Mouse (Mus musculus) forebrain, embryonic 14.5 days (tissue): Measurements from ENCODE around the gene Park7. TPM values are rescaled to one million over a fixed set of nuclear protein-coding genes. Genes with fewer than 3 reads are reported as not detected.
A peak's percentile ranks its signal among the peaks of the same experiment; 100 is the strongest.

Experiments
- ATAC-seq: fragments of 200-750 bp; cut with Nextera tagmentation; 2 replicates; pipeline ENCODE4 v1.8.0; 2017; ENCODE audit warnings: mild to moderate bottlenecking, moderate library complexity
- DNase-seq: peaks from one replicate; pipeline ENCODE4 v3.0.0-alpha.2; 2015; ENCODE audit warnings: low spot score
- H3K27ac ChIP-seq: fragments of 300-500 bp; sonication (generic); 2 replicates; pipeline ENCODE4 v1.5.1; 2014; ENCODE audit warnings: low read depth, mild to moderate bottlenecking, control low read depth, low read length, moderate library complexity
- H3K27me3 ChIP-seq: fragments of 300-500 bp; sonication (generic); replicated peaks from 2 replicates; pipeline ENCODE4 v1.6.1; 2014; ENCODE audit warnings: low read length, control low read depth, mixed read lengths; ENCODE audit not compliant: control insufficient read depth, insufficient read depth
- H3K36me3 ChIP-seq: fragments of 300-500 bp; sonication (generic); 2 replicates; pipeline ENCODE4 v1.6.1; 2014; ENCODE audit warnings: low read length, control low read depth; ENCODE audit not compliant: control insufficient read depth, insufficient read depth
- H3K4me1 ChIP-seq: fragments of 300-500 bp; sonication (generic); 2 replicates; pipeline ENCODE4 v1.6.1; 2014; ENCODE audit warnings: antibody characterized with exemption, low read length, control low read depth; ENCODE audit not compliant: control insufficient read depth, insufficient read depth
- H3K4me2 ChIP-seq: fragments of 300-500 bp; sonication (generic); 2 replicates; pipeline ENCODE4 v1.6.1; 2014; ENCODE audit warnings: mild to moderate bottlenecking, control low read depth, low read length
- H3K4me3 ChIP-seq: fragments of 300-500 bp; sonication (generic); 2 replicates; pipeline ENCODE4 v1.5.1; 2014; ENCODE audit warnings: low read depth, low read length, control low read depth
- H3K9ac ChIP-seq: fragments of 300-500 bp; sonication (generic); 2 replicates; pipeline ENCODE4 v1.6.1; 2014; ENCODE audit warnings: mild to moderate bottlenecking, low read length, control low read depth, moderate library complexity
- H3K9me3 ChIP-seq: fragments of 300-500 bp; sonication (generic); replicated peaks from 2 replicates; pipeline ENCODE4 v1.6.1; 2016; ENCODE audit warnings: low read length, control low read depth, mixed read lengths; ENCODE audit not compliant: control insufficient read depth
- WGBS: fragments of 180-500 bp; shearing (Covaris S2); extraction: QIAGEN DNeasy Blood & Tissue Kit; methylation state at CpG from one replicate; pipeline ENCODE4 v1.1.7; 2014; 5-methylcytosine and 5-hydroxymethylcytosine counted together
- polyA plus RNA-seq: library from polyadenylated mRNA; unstranded; fragments of >200 nt; fragmentation: Nextera tagmentation; extraction: Ambion mirVana; gene quantifications from 2 replicates; pipeline ENCODE4 v1.2.1, GENCODE M21; 2014

The Park7 gene
- polyA plus RNA-seq, 1 experiment from 2014 or later, result 495 TPM

DNA sequence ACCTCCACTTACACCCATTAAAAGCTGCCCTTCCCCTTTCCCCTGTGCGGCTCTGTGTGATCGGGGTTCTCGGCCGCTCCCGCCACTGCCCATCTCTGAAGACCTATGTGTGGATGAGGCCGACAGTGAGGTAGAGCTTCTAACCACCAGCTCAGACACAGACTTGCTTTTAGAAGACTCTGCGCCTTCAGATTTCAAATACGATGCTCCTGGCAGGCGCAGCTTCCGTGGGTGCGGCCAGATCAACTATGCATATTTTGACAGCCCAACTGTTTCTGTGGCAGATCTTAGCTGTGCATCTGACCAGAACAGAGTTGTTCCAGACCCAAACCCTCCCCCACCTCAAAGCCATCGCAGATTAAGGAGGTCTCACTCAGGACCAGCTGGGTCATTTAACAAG lies 47.7 kb downstream of the Park7 start:
- Histone ChIP-seq H3K4me3 (no peak overlapping the region), H3K4me1 (no peaks in the 10 kb centered on the region), H3K27me3 (no peaks in the 10 kb centered on the region), H3K9me3 (no peaks in the 10 kb centered on the region), H3K36me3 (peaks cover 21% of the 10 kb centered on the region), H3K9ac (no peak overlapping the region), H3K4me2 (no peak overlapping the region), H3K27ac (no peak overlapping the region)
- ATAC-seq (no peak), DNase-seq (no peak)
- WGBS, result 96% methylated on average over 12 of the region's 12 CpGs

DNA sequence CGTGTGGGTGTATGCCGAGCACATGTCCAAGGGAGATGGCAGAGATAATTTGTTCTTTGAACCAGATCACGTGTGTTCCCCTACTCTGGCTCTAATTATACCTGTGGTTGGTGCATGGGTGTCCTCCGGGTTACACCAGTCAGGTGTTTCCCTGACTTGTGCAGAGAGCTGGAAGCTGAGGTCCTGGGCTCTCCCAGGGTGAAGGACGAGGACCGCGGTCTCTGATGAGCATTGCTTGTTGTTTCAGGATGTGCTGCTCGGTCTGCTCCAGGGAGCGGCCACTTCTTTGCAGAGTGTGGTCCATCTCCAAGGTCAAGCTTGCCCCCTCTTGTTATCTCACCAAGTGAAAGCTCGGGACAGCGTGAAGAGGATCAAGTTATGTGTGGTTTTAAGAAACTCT lies 48.2 kb downstream of the Park7 start:
- H3K4me3 ChIP-seq, result no peak overlapping the region
- H3K36me3 ChIP-seq, result peaks cover 21% of the 10 kb centered on the region
- no peak for ATAC-seq
- no peaks in the 10 kb centered on the region for H3K9me3 ChIP-seq
- 95% methylated on average over 11 of the region's 11 CpGs for WGBS
- H3K4me2 ChIP-seq, result no peak overlapping the region
- no peaks in the 10 kb centered on the region for H3K4me1 ChIP-seq
- no peaks in the 10 kb centered on the region for H3K27me3 ChIP-seq
- DNase-seq, result no peak
- H3K27ac ChIP-seq, result no peak overlapping the region
- no peak overlapping the region for H3K9ac ChIP-seq

DNA sequence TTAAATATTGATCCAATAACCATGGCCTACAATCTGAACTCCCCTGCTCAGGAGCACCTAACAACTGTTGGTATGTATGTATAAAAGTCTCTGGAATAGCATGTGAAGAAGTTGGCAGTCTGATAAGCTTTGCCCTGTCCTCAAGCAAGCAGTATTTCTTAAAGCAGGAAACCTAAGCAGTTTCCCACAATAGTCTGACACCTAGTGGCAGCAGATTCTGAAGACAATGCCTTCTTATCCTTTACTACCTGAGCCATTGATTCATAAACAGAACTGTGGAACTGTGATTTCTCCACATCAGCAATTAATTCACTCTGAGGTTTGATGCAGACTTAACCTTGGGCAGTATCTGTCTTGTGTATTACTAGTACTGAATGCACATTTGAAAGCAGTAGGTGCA lies 48.9 kb downstream of the Park7 start:
- Histone ChIP-seq H3K36me3 (peaks cover 21% of the 10 kb centered on the region), H3K4me1 (no peaks in the 10 kb centered on the region), H3K4me2 (no peak overlapping the region), H3K27ac (no peak overlapping the region), H3K27me3 (no peaks in the 10 kb centered on the region), H3K9me3 (no peaks in the 10 kb centered on the region), H3K9ac (no peak overlapping the region), H3K4me3 (no peak overlapping the region)
- DNase-seq (peak; percentile 67), ATAC-seq (no peak)

DNA sequence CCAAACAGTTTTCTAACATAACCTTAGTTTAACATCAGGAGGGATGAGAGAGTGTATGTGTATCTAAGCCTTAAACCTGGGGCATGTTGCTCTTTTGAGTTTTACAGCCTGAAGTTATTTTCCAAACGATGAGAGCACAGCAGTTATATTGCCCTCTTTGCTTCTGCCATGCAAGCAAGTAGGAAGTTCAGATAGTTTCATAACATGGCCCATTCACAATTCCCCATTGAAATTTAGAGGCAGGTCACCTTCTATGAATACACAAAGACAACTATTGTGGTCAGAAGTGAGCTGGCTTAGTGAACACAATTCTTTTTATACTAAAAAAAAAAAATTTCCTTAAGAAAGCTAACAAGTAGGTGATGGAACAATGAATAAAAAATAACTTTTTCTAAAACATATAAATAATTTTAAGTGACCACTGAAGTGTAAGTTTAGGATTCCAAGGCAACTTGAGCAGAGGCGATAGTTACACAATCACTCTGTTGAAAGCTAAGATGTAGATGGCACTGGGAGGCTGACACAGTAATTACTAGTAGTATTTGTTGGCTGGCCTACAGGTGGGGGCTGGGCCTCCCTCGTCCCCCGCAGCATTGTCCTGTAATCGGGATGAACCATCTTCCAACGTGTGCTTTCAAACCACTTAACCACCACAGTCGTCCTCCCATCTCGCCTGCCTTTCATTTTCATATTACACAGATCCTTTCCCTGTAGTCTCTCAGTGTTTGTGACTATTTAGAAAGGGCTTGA lies 51.4 kb downstream of the Park7 start:
- Histone ChIP-seq H3K4me1 (no peaks in the 10 kb centered on the region), H3K9me3 (no peaks in the 10 kb centered on the region), H3K9ac (no peak overlapping the region), H3K4me2 (no peak overlapping the region), H3K27me3 (no peaks in the 10 kb centered on the region), H3K36me3 (peaks cover 18% of the 10 kb centered on the region), H3K4me3 (no peak overlapping the region), H3K27ac (no peak overlapping the region)
- no peak for ATAC-seq
- 46% methylated on average over 8 of the region's 8 CpGs for WGBS
- no peak for DNase-seq

DNA sequence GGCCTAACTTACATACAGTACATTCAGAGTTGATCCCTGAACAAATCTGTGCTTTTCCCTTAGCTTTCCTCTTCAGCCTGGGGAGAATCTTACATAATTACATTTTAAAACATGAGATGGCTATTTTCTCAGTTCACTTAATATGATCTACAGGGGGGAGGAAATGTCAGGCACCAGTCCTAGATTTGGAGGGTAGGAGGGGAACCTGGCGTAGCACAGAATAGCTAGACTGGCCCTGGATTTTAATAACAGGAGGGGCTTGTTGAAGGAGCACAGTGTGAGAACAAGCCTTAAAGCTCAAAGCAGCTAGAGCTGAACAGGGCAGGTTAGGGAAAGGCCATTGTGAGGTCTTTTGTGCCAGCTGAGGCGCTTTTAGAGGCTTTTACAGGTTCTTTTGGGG lies 53.1 kb downstream of the Park7 start:
- H3K4me1 ChIP-seq, result no peaks in the 10 kb centered on the region
- no peak overlapping the region for H3K9ac ChIP-seq
- H3K36me3 ChIP-seq, result peaks cover 5% of the 10 kb centered on the region
- ATAC-seq (no peak), DNase-seq (no peak)
- no peaks in the 10 kb centered on the region for H3K9me3 ChIP-seq
- no peaks in the 10 kb centered on the region for H3K27me3 ChIP-seq
- H3K27ac ChIP-seq, result no peak overlapping the region
- H3K4me3 ChIP-seq, result no peak overlapping the region
- 48% methylated on average over 2 of the region's 2 CpGs for WGBS
- no peak overlapping the region for H3K4me2 ChIP-seq

DNA sequence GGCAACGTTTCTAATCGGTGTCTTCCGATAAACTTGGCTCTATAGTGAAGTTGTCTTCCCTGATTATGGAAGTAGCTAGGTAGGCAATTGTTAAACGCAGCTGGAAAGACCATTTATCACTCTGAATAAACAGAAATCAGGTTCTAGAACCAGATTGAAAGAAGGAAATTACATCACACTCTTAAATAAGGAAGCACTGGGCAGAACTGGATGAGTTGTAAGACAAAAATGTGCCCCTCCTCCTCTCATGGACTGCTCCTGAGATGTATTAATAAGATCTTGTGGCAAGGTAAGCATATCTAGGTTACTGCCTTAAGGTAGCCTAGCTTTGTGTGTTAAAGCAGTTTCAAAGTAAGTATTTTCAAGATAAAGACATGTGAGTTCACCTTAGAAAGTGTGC lies 53.7 kb downstream of the Park7 start:
- WGBS, result 90% methylated on average over 4 of the region's 4 CpGs

DNA sequence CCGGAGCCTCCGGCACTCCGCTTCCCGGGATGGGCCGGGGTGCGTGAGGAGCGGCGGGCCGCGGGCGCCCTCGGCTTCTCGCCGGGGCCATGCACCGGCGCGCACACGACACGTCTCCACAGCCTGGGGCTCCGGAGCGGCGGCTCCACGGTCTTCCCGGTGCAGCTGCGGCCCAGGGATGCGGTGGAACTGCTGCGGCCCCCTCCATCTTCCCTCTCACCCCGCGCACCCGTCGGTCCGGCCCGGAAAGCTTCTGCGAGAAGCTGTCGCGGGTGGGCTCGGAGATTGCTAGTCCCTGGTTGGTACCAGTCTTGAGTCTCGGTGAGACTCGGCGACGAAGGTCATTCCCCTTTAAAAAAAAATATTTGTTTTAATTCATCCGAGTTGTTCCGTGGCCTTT lies 58.9 kb downstream of the Park7 start:
- no peak for DNase-seq
- WGBS, result under 1% methylated on average over 34 of the region's 43 CpGs

More for the DNA sequence above, 53.7 kb downstream of the Park7 start:
- no peaks in the 10 kb centered on the region for H3K4me1 ChIP-seq
- DNase-seq (no peak), ATAC-seq (no peak)
- no peak overlapping the region for H3K4me3 ChIP-seq
- H3K4me2 ChIP-seq, result no peak overlapping the region
- no peak overlapping the region for H3K27ac ChIP-seq
- H3K9me3 ChIP-seq, result no peaks in the 10 kb centered on the region
- no peaks in the 10 kb centered on the region for H3K27me3 ChIP-seq
- no peak overlapping the region for H3K9ac ChIP-seq
- no peaks in the 10 kb centered on the region; the same call in 1 of the 2 replicates for H3K36me3 ChIP-seq

DNA sequence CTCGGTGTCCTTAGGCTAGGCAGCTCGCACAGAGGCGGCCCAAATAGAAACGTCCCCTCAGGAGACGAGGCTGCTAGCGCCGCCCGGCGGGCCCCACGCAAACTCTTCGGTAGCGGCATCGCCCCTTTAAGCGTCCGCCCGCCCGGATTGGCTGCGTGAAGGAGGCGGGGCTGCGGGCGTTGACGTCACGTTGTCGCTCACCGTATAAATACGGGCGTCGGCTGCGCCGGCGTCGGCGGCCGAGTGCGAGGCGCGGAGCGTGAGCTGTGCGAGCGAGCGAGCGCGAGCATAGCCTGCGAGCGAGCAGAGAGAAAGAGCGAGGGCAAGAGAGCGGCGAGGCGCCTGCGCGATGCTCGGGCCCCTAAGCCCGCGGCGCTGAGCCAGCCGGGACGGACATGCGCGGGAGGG lies 59.4 kb downstream of the Park7 start:
- Histone ChIP-seq H3K9ac (peak overlapping the region; percentile 94), H3K4me3 (peak overlapping the region; percentile 78), H3K36me3 (no peaks in the 10 kb centered on the region), H3K4me2 (peak overlapping the region; percentile 72), H3K4me1 (peaks cover 4% of the 10 kb centered on the region; the same call in 1 of the 2 replicates), H3K27me3 (no peaks in the 10 kb centered on the region), H3K9me3 (no peaks in the 10 kb centered on the region), H3K27ac (peak overlapping the region; percentile 98)
- under 1% methylated on average over 55 of the region's 59 CpGs for WGBS
- peak; percentile 97 for ATAC-seq
- DNase-seq, result peak; percentile 98

More for the DNA sequence above, 58.9 kb downstream of the Park7 start:
- Histone ChIP-seq H3K27ac (peak overlapping the region; percentile 98), H3K4me3 (peak overlapping the region; percentile 78), H3K4me2 (peak overlapping the region; percentile 72), H3K36me3 (no peaks in the 10 kb centered on the region), H3K9me3 (no peaks in the 10 kb centered on the region), H3K27me3 (no peaks in the 10 kb centered on the region), H3K4me1 (peaks cover 4% of the 10 kb centered on the region; the same call in 1 of the 2 replicates), H3K9ac (peak overlapping the region; percentile 94)
- no peak; the same call in 1 of the 2 replicates for ATAC-seq

DNA sequence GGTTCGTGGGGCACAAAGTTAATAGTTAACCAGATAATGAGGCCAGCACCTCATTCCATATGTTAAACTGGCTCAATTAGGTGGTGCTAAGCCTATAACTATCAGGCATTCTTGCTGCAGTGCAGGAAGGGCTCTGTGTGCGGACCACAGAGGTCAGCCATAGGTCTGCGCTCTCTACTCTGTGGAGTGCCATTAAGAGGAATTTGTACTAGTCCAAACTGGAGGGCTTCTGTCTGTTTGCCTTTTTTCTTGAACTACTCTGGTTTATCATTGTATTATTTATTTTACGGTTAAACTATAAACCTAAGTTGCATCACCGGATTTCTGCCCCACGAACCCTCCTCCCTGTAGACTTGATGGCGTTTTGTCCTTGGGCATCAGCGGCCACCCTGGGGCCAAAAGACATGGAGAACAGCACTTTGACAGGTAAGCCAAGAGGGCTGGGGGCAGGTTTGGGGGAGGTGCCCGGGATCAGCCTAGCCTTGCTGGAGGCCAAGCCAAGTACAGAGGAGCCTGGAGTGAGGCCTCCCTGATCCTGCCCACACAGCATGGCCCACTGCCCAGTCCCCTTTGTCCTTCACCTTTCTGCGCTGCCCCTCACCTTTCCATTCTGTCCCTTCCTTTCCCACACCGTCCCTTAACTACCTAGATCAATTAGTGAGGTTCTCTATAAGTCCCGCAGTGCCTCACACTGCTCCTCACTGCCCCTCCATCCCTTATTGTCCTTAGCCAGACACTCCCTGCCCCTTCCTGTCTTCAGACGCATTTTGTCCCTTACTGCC lies 60.4 kb downstream of the Park7 start, which contains the start of gene Errfi1:
Gene Errfi1 (plus strand): TSS at position 240 of the 782 bp plus-strand sequence.
- Histone ChIP-seq H3K9ac (peak within 1 kb of the TSS; percentile 57), H3K27me3 (no peaks in the 10 kb centered on the region), H3K27ac (no peak within 1 kb of the TSS), H3K4me1 (peaks cover 4% of the 10 kb centered on the region; the same call in 1 of the 2 replicates), H3K36me3 (no peaks in the 10 kb centered on the region), H3K4me2 (peak within 1 kb of the TSS; percentile 72), H3K9me3 (no peaks in the 10 kb centered on the region), H3K4me3 (peak within 1 kb of the TSS; percentile 78)
- no peak for DNase-seq
- 0 out of 2 replicates have a peak, but pooled peaks have one; percentile 1 for ATAC-seq
- 53% methylated on average over 13 of the region's 13 CpGs for WGBS
